Mouse (Mus musculus): ENCODE measurements at regions not wholly inside any gene's neighbourhood (a gene's known extent, or its start where the extent isn't known, plus 50 kb on each side); places are given as distances from the start of the nearest gene placed in this dataset.

- no peak for DNase-seq (ENCODE audit: low read depth, low spot score)
- Histone ChIP-seq H3K4me3 (ENCODE audit: control insufficient read depth in 1 of 2, insufficient read depth in 1 of 2, low read depth in 2 of 2, low read length in 2 of 2) (no peak overlapping the region), H3K9me3 (replicated peaks; ENCODE audit: insufficient read depth, low read length) (no peaks in the 10 kb centered on the region), H3K9ac (ENCODE audit: control insufficient read depth, low read depth, low read length, poor library complexity, severe bottlenecking) (no peak overlapping the region), H3K27me3 (ENCODE audit: control insufficient read depth in 1 of 2, insufficient read depth in 2 of 2, low read length in 2 of 2) (no peaks in the 10 kb centered on the region), H3K79me2 (ENCODE audit: control insufficient read depth, insufficient read depth, low read length, poor library complexity) (no peaks in the 10 kb centered on the region), H3K27ac (ENCODE audit: control insufficient read depth, low read depth, low read length) (no peak overlapping the region), H3K4me1 (ENCODE audit: control insufficient read depth in 1 of 2, insufficient read depth in 2 of 2, low read length in 2 of 2) (no peaks in the 10 kb centered on the region), H3K36me3 (ENCODE audit: control insufficient read depth in 1 of 2, insufficient read depth in 2 of 2, low read length in 2 of 2) (no peaks in the 10 kb centered on the region)
- TF ChIP-seq TBP (IDR thresholded peaks at IDR 0.05; ENCODE audit: low read depth, low read length) (no peak), NRF1 (IDR thresholded peaks at IDR 0.05; ENCODE audit: insufficient read depth, low read depth, low read length, poor library complexity, severe bottlenecking) (no peak), ZMIZ1 (IDR thresholded peaks at IDR 0.05; ENCODE audit: low read depth, low read length) (no peak), GABPA (IDR thresholded peaks at IDR 0.05; ENCODE audit: low read depth, low read length) (no peak), E2F4 (IDR thresholded peaks at IDR 0.05; ENCODE audit: borderline replicate concordance, low read depth, low read length) (no peak), GATA1 (IDR thresholded peaks at IDR 0.05; ENCODE audit: low read depth, low read length) (no peak), BHLHE40 (IDR thresholded peaks at IDR 0.05; ENCODE audit: borderline replicate concordance, low read depth, low read length) (no peak), CHD1 (IDR thresholded peaks at IDR 0.05; ENCODE audit: low read depth, low read length) (no peak), UBTF (IDR thresholded peaks at IDR 0.05; ENCODE audit: borderline replicate concordance, insufficient read depth, low read depth, low read length) (no peak), POLR2AphosphoS2 (IDR thresholded peaks at IDR 0.05; ENCODE audit: low read length) (no peak), TCF12 (IDR thresholded peaks at IDR 0.05; ENCODE audit: low read depth, low read length) (no peak), ELF1 (IDR thresholded peaks at IDR 0.05; ENCODE audit: low read depth, low read length) (no peak), MYC (IDR thresholded peaks at IDR 0.05; ENCODE audit: low read depth, low read length) (no peak)
Observed at GRCm38 (mm10) chr4:84088166-84088565, 562.8 kb downstream of the Ccdc171 start.

- H3K9me3 ChIP-seq (replicated peaks; ENCODE audit: insufficient read depth, low read length) = no peaks in the 10 kb centered on the region
- H3K9ac ChIP-seq (ENCODE audit: control insufficient read depth, low read depth, low read length, poor library complexity, severe bottlenecking) = no peak overlapping the region
- no peaks in the 10 kb centered on the region for H3K36me3 ChIP-seq (ENCODE audit: control insufficient read depth in 1 of 2, insufficient read depth in 2 of 2, low read length in 2 of 2)
- no peaks in the 10 kb centered on the region for H3K79me2 ChIP-seq (ENCODE audit: control insufficient read depth, insufficient read depth, low read length, poor library complexity)
- no peak for DNase-seq (ENCODE audit: low read depth, low spot score)
- H3K4me1 ChIP-seq (ENCODE audit: control insufficient read depth in 1 of 2, insufficient read depth in 2 of 2, low read length in 2 of 2) = no peaks in the 10 kb centered on the region
- TF ChIP-seq NELFE (IDR thresholded peaks at IDR 0.05; ENCODE audit: low read depth, low read length) (no peak), ZNF384 (IDR thresholded peaks at IDR 0.05; ENCODE audit: low read depth, low read length) (no peak), ETS1 (IDR thresholded peaks at IDR 0.05; ENCODE audit: low read depth, low read length) (no peak), EP300 (IDR thresholded peaks at IDR 0.05; ENCODE audit: low read depth in 1 of 2, low read length in 2 of 2) (no peak), GATA1 (IDR thresholded peaks at IDR 0.05; ENCODE audit: low read depth, low read length) (no peak), POLR2AphosphoS2 (IDR thresholded peaks at IDR 0.05; ENCODE audit: low read length) (no peak), RAD21 (IDR thresholded peaks at IDR 0.05; ENCODE audit: low read depth, low read length) (no peak), MAFK (IDR thresholded peaks at IDR 0.05; ENCODE audit: borderline replicate concordance, low read depth, low read length) (no peak), MXI1 (IDR thresholded peaks at IDR 0.05; ENCODE audit: low read depth, low read length) (no peak), ZKSCAN1 (IDR thresholded peaks at IDR 0.05; ENCODE audit: low read depth, low read length) (no peak), RCOR1 (IDR thresholded peaks at IDR 0.05; ENCODE audit: low read depth, low read length) (no peak), KAT2A (conservative IDR thresholded peaks at IDR 0.05; ENCODE audit: low read depth, low read length) (no peak), JUND (IDR thresholded peaks at IDR 0.05; ENCODE audit: low read depth, low read length) (no peak), POLR2A (IDR thresholded peaks at IDR 0.05; ENCODE audit: control insufficient read depth in 1 of 2, insufficient read depth in 1 of 2, low read depth in 1 of 2, low read length in 2 of 2, poor library complexity in 1 of 2) (no peak)
- H3K4me3 ChIP-seq (ENCODE audit: control insufficient read depth in 1 of 2, insufficient read depth in 1 of 2, low read depth in 2 of 2, low read length in 2 of 2) = no peak overlapping the region
- no peak overlapping the region for H3K27ac ChIP-seq (ENCODE audit: control insufficient read depth, low read depth, low read length)
- no peaks in the 10 kb centered on the region for H3K27me3 ChIP-seq (ENCODE audit: control insufficient read depth in 1 of 2, insufficient read depth in 2 of 2, low read length in 2 of 2)
Observed at GRCm38 (mm10) chr4:84092509-84092908, 567.2 kb downstream of the Ccdc171 start.

All from MEL (cell line).